In the genomic region with DNA sequence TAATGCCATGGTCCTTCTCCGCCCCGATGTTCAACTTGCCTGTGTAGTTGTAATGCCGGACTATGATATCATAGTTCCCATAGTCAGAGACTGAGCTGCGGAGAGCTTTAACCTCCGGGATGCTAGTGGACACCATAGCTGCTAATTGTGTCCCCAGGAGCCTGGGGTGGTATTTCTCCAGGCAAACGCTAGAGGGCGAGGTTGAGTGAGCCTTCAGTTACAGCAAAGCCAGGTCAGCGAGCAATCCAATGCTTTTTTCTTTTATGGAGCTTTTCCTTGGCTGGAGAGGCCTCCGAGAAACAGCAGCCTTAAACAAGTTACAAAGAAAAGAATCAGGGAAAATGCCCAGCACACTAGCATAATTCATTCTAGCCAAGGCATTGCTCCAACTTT, we compare ENCODE assay signal across 8 mouse cellular contexts. TPM values are rescaled to one million over a fixed set of nuclear protein-coding genes. Genes with fewer than 3 reads are reported as not detected.
A peak's percentile ranks its signal among the peaks of the same experiment; 100 is the strongest.
DNase-seq lines count a peak whose midpoint lies in the region; ATAC-seq lines count a peak whose summit lies in the region.

No protein-coding gene starts in this region.

- WGBS in intestine, embryonic 14.5 days: 16% methylated on average over 9 of the region's 9 CpGs

- no peak overlapping the region for H3K9ac ChIP-seq in intestine, embryonic 14.5 days (ENCODE audit: low read length)

- intact Hi-C loops in gastrocnemius, postnatal 14 days (cut with DNase I; ENCODE audit: low total_unique reads): loop anchor here (10.0 kb wide), 2 partner anchors 172 to 262 kb away; a partner anchor contains a TSS
- intact Hi-C loops in left cerebral cortex, postnatal 10 days (cut with DNase I): loop anchor here (5.0 kb wide), 1 partner anchor 51 kb away; no protein-coding TSS in a partner anchor

- peak overlapping the region; percentile 83 for H3K4me2 ChIP-seq in intestine, embryonic 14.5 days (ENCODE audit: low read length)

- H3K9me3 ChIP-seq in intestine, embryonic 14.5 days (ENCODE audit: control insufficient read depth, low read length): no peaks in the 10 kb centered on the region

- H3K27me3 ChIP-seq in intestine, embryonic 14.5 days (replicated peaks; ENCODE audit: control insufficient read depth, insufficient read depth, low read length): no peaks in the 10 kb centered on the region

- no peak overlapping the region for H3K27ac ChIP-seq in intestine, embryonic 14.5 days (ENCODE audit: low read depth)

- H3K4me3 ChIP-seq in intestine, embryonic 14.5 days (ENCODE audit: low read depth, low read length): peak overlapping the region; percentile 59; the same call in 1 of the 2 replicates

- H3K36me3 ChIP-seq in intestine, embryonic 14.5 days (ENCODE audit: control insufficient read depth, insufficient read depth, low read length): no peaks in the 10 kb centered on the region

- DNase-seq in adipocyte (ENCODE audit: low spot score) (peak; percentile 88), MN1 (ENCODE audit: low spot score) (no peak)
- peak; percentile 85 for DNase-seq in embryo, embryonic 10 days (ENCODE audit: low spot score)
- DNase-seq in gastrocnemius, postnatal 14 days: peak; percentile 73
- peak; percentile 82 for DNase-seq in intestine, embryonic 14.5 days (ENCODE audit: low spot score)
- DNase-seq in left cerebral cortex, postnatal 10 days (ENCODE audit: extremely low spot score in 1 of 2, low spot score in 2 of 2): peak; percentile 73 to 78
- peak; percentile 35 to 62 for DNase-seq in right cerebral cortex, postnatal 36 days (ENCODE audit: low spot score in 2 of 2)

- peaks cover 5% of the 10 kb centered on the region; the same call in 1 of the 2 replicates for H3K4me1 ChIP-seq in intestine, embryonic 14.5 days (replicated peaks; ENCODE audit: control insufficient read depth, insufficient read depth, low read length)

- ATAC-seq in intestine, embryonic 14.5 days (replicated peaks; ENCODE audit: low FRiP score, low TSS enrichment, low read depth): no peak
- ATAC-seq in megakaryocyte progenitor cell, adult 5-6 weeks (replicated peaks; ENCODE audit: poor library complexity): peak; percentile 38

RNA-seq across cellular contexts. Expression of a gene that starts 2.1 kb away (rescaled TPM):
- total RNA-seq in gastrocnemius, postnatal 14 days (2021): 10 to 100 TPM; 19.7 to 43.0 TPM
- 11.3 and 11.9 TPM in 2 replicates for polyA plus RNA-seq in intestine, embryonic 14.5 days (2014; fragmentation: Nextera tagmentation; extraction: Ambion mirVana)
- total RNA-seq in left cerebral cortex, postnatal 10 days (2021): 10 to 100 TPM; 49.3 to 56.3 TPM
- total RNA-seq in megakaryocyte progenitor cell, adult 5-6 weeks (2015): 0.98 and 2.7 TPM in 2 replicates
- 0.17 and 1.3 TPM in 2 replicates for total RNA-seq in megakaryocyte progenitor cell, adult 5-6 weeks (2017)

Comparison
In these comparisons a context has a peak if more than half of its experiments do, and no peak if none do; other contexts are left out.
1. RNA of a gene that starts 2.1 kb away (total RNA-seq): 49.3 to 56.3 TPM in left cerebral cortex, postnatal 10 days and 19.7 to 43.0 TPM in gastrocnemius, postnatal 14 days; 0.17 to 2.7 TPM in megakaryocyte progenitor cell, adult 5-6 weeks; every median in the first group is over 4 times any median in the second.